Mouse (Mus musculus) bone marrow macrophage, adult 2 months (primary cell): ENCODE results near the gene Hepacam2.

ENCODE experiments used
- CTCF ChIP-seq: IDR thresholded peaks from 2 replicates; pipeline ENCODE4 v1.5.1; 2012; ENCODE audit warnings: low read depth, mild to moderate bottlenecking, low read length, moderate library complexity
- POLR2A ChIP-seq: IDR thresholded peaks from 2 replicates; pipeline ENCODE4 v1.6.1; 2012; ENCODE audit warnings: mild to moderate bottlenecking, low read depth, low read length, borderline replicate concordance

DNA sequence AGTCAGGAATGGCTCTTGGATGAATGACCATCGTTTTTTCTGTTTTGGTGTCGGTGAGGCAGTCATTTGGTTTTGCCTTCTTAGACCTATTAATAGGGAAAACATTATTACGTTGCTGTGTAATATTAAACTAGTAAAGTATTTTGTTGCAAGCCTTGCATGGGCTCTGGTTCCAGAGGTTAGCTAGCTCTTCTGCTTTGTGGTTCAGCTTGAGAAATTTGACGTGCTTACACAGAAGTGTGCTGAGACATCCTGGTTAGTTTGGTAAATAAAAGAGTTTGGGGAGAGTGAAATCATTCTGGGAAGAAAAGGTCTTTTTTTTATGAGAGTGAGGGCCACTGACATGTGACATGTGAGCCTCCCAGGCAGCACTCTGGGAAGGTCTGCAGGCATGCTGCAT lies 45.8 kb upstream of the Hepacam2 start:
- TF ChIP-seq CTCF (no peak), POLR2A (no peak)
